Mouse (Mus musculus) kidney, adult 2 months (tissue): ENCODE results near the gene Cc2d1a.

ENCODE experiments used
- CTCF ChIP-seq: fragments of 200-500 bp; conservative IDR thresholded peaks from 2 replicates; pipeline ENCODE4 v1.5.1; 2011; ENCODE audit warnings: low read depth, mild to moderate bottlenecking, control low read depth, low read length, moderate library complexity, mixed read lengths; ENCODE audit not compliant: insufficient read depth, insufficient read length
- POLR2A ChIP-seq: fragments of 200-500 bp; IDR thresholded peaks from one replicate; pipeline ENCODE4 v1.6.1; 2011; ENCODE audit warnings: low read depth, low read length, control low read depth

GRCm38 (mm10) chr8:84122151-84122550 is 25.6 kb downstream of the Cc2d1a start:
- TF ChIP-seq POLR2A (no peak), CTCF (no peak)
